Mouse (Mus musculus) heart, embryonic 13.5 days (tissue): ENCODE measurements around the gene Fcer1g. TPM values are rescaled to one million over a fixed set of nuclear protein-coding genes. Genes with fewer than 3 reads are reported as not detected.
"Not testable (repeated sequence)": the region's sequence is repeated elsewhere in the genome, so short reads cannot be mapped to it uniquely, and the experiment has no call there.

ENCODE experiments used
- ATAC-seq: fragments of 200-750 bp; cut with Nextera tagmentation; 2 replicates; pipeline ENCODE4 v1.8.0; 2017; ENCODE audit warnings: moderate TSS enrichment; ENCODE audit not compliant: insufficient number of reproducible peaks, low FRiP score, low TSS enrichment; ENCODE audit errors: extremely low read depth
- H3K27ac ChIP-seq: fragments of 300-500 bp; sonication (generic); replicated peaks from 2 replicates; pipeline ENCODE4 v1.5.1; 2015; ENCODE audit warnings: moderate library complexity, mild to moderate bottlenecking, inconsistent platforms
- H3K27me3 ChIP-seq: fragments of 300-500 bp; sonication (generic); replicated peaks from 2 replicates; pipeline ENCODE4 v1.6.1; 2015; ENCODE audit warnings: mild to moderate bottlenecking, inconsistent platforms
- H3K36me3 ChIP-seq: fragments of 300-500 bp; sonication (generic); 2 replicates; pipeline ENCODE4 v1.6.1; 2015; ENCODE audit warnings: mild to moderate bottlenecking, inconsistent platforms
- H3K4me1 ChIP-seq: fragments of 300-500 bp; sonication (generic); 2 replicates; pipeline ENCODE4 v1.6.1; 2015; ENCODE audit warnings: inconsistent platforms
- H3K4me2 ChIP-seq: fragments of 300-500 bp; sonication (generic); 2 replicates; pipeline ENCODE4 v1.6.1; 2015; ENCODE audit warnings: inconsistent platforms, mild to moderate bottlenecking, moderate library complexity
- H3K4me3 ChIP-seq: fragments of 300-500 bp; sonication (generic); 2 replicates; pipeline ENCODE4 v1.5.1; 2015; ENCODE audit warnings: moderate library complexity, mild to moderate bottlenecking, inconsistent platforms
- H3K9ac ChIP-seq: fragments of 300-500 bp; sonication (generic); 2 replicates; pipeline ENCODE4 v1.6.1; 2015; ENCODE audit warnings: inconsistent platforms, mild to moderate bottlenecking, moderate library complexity
- H3K9me3 ChIP-seq: fragments of 300-500 bp; sonication (generic); 2 replicates; pipeline ENCODE4 v1.6.1; 2016; ENCODE audit warnings: inconsistent platforms
- WGBS: fragments of 180-500 bp; shearing (Covaris S2); methylation state at CpG from one replicate; pipeline ENCODE4 v1.1.7; 2015; ENCODE audit warnings: mixed read lengths; 5-methylcytosine and 5-hydroxymethylcytosine counted together
- polyA plus RNA-seq: library from polyadenylated mRNA; unstranded; fragments of >200 nt; fragmentation: Nextera tagmentation; extraction: Ambion mirVana; gene quantifications from 2 replicates; pipeline ENCODE4 v1.2.1, GENCODE M21; 2015

Fcer1g gene
- polyA plus RNA-seq, 1 experiment from 2014 or later: 33.1 TPM

DNA sequence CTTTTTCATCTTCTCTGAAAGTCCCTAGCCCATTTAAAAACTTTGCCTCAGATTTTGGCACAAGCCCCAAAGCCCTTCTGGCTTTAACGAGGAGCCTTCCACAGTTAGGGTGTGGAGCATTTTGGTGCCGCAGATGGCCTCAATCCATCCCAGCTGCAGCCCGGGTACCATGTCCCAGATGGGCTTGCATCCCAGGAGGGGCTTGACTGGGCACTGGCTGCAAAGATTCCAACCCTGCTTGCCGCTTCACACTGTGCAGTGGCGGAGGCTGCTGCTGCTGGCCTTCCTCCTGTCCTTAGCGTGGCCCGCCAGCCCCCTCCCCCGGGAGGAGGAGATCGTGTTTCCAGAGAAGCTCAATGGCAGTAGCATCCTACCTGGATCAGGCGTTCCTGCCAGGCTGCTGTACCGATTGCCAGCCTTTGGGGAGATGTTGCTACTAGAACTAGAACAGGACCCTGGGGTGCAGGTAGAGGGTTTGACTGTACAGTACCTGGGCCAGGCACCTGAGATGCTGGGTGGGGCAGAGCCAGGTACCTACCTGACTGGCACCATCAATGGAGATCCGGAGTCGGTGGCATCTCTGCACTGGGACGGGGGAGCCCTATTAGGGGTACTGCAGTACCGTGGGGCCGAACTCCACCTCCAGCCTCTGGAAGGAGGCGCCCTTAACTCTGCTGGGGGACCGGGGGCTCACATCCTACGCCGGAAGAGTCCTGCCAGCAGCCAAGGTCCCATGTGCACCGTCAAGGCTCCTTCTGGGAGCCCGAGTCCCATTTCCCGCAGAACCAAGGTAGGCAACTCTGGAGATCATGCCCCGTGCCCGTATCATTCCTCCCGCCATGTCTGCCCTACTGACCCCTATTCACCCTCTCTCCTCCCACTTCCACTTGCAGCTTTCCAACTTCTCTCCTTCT lies 16.8 kb upstream of the Fcer1g start, which contains the start of gene Ndufs2:
Gene Ndufs2 (minus strand): TSS at position 709 of the 914 bp plus-strand sequence.
- no peak for ATAC-seq
- WGBS: 22% methylated on average over 26 of the region's 26 CpGs
- H3K4me1 ChIP-seq: peaks cover 56% of the 10 kb centered on the region
- peak within 1 kb of the TSS; percentile 59 for H3K4me2 ChIP-seq
- 0 out of 2 replicates have a peak, but pooled peaks cover 4% of the 10 kb centered on the region for H3K36me3 ChIP-seq
- no peaks in the 10 kb centered on the region for H3K9me3 ChIP-seq
- H3K27me3 ChIP-seq: peaks cover 10% of the 10 kb centered on the region; the same call in 1 of the 2 replicates
- peak within 1 kb of the TSS; percentile 42 for H3K4me3 ChIP-seq
- peak within 1 kb of the TSS; percentile 67 for H3K9ac ChIP-seq
- H3K27ac ChIP-seq: peak within 1 kb of the TSS; percentile 72

DNA sequence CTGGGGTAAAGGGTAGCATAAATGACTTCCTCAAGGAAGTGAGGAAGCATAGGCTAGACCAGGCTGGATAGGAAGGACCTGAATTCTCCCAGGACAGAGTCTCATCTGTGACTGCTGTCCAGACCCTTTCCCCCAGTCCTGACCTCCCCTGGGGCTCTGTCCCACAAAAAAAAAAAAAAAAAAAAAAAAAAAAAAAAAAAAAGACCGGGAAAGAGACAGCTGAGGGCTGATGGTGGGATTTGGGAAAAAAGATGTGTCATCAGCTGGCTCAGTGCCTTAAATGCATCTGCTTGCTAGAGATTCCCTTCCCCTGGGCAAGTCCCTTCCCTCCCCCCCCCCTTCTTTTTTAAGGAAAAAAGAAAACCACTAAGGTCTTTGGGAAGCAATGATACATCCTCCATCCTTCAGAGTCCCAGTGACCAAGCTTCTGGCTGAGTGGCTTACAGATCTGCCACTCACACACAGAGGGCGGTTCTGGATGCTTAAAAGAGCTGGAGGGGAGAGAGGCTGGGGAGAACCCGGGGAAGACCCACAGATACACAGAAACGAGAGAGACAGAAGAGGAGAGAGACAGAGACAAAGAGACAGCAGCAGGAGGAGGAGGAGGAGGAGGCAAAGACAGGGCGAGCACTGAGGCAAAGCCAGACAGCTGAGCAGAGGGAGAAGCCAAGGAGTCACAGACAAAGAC lies 15.9 kb upstream of the Fcer1g start, which contains the start of gene Adamts4:
Gene Adamts4 (plus strand): TSS at position 509 of the 688 bp plus-strand sequence.
- 22% methylated on average over 5 of the region's 5 CpGs for WGBS
- Histone ChIP-seq H3K4me2 (peak within 1 kb of the TSS; percentile 59), H3K27me3 (peaks cover 10% of the 10 kb centered on the region; the same call in 1 of the 2 replicates), H3K4me1 (peaks cover 63% of the 10 kb centered on the region), H3K9me3 (no peaks in the 10 kb centered on the region), H3K9ac (peak within 1 kb of the TSS; percentile 67), H3K36me3 (peaks cover 11% of the 10 kb centered on the region), H3K4me3 (peak within 1 kb of the TSS; percentile 42), H3K27ac (peak within 1 kb of the TSS; percentile 93)
- no peak for ATAC-seq

DNA sequence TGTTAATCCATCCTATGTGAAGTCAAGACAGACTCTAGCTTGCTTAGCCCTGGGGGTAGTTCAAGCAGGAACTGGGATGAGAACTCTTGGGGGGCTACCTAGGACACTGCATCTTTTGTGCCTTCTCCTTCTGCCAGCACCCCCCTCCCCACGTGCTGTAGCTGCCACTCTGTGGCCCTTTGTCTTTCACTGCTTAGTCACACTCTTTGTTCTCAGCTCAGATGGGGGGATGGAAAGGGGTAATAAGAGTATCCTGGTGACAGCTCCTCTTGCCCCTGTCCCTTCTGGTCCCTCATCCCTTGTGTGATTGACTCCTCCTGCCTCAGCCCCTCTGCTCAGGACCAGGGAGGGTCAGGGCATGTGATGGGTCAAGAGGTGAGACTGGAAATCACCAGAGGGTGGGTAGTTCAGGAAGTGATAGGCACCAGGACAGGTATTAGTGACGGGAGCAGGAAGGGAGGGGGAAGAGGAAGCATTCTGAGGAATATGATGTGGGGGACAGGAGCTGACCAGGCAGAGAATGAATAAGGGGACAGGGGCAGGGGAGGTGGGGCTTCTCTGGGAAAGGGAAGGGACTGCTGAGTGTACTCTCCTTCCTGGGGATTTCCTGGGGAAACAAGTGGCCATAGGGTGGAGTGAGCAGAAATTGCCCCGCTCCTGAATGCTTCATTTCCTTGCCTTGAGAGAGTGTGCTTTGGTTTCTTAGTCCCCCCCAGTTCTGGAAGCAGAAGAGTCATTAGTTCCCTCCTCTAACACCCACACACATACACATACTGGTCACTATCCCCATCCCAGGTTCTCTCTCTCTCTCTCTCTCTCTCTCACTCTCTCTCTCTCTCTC lies 14.4 kb upstream of the Fcer1g start:
- H3K27ac ChIP-seq: peak overlapping the region; percentile 93
- H3K36me3 ChIP-seq: peaks cover 20% of the 10 kb centered on the region
- no peak overlapping the region for H3K4me3 ChIP-seq
- H3K4me2 ChIP-seq: peak overlapping the region; percentile 84; the same call in 1 of the 2 replicates
- peaks cover 71% of the 10 kb centered on the region for H3K4me1 ChIP-seq
- no peak for ATAC-seq
- H3K27me3 ChIP-seq: peaks cover 10% of the 10 kb centered on the region; the same call in 1 of the 2 replicates
- H3K9me3 ChIP-seq: no peaks in the 10 kb centered on the region
- H3K9ac ChIP-seq: no peak overlapping the region
- WGBS: 53% methylated on average over 3 of the region's 3 CpGs

DNA sequence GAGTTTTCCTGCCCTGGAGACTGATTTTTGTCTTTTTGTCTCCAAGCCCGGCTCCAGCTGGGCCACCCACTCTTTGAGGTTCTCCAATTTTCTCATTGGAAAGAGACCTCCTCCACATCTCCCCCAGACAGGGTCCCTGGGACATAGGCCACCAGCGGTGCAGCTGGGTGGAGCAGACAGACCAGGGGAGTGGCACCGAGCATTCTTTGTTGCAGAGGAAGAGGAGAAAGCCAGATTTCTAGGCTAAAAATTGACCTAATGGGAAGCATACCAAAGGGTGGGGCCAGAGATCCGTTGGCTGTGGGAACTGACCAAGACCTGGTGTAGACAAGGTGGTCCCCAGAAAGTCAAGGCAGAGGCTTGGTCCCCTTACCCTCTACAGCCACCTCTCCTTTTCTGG lies 13.8 kb upstream of the Fcer1g start:
- no peaks in the 10 kb centered on the region for H3K9me3 ChIP-seq
- 28% methylated on average over 4 of the region's 4 CpGs for WGBS
- H3K4me1 ChIP-seq: peaks cover 71% of the 10 kb centered on the region
- peak overlapping the region; percentile 83 for H3K4me3 ChIP-seq
- peak overlapping the region; percentile 82 for H3K9ac ChIP-seq
- H3K36me3 ChIP-seq: peaks cover 27% of the 10 kb centered on the region
- H3K4me2 ChIP-seq: peak overlapping the region; percentile 84
- peaks cover 8% of the 10 kb centered on the region; the same call in 1 of the 2 replicates for H3K27me3 ChIP-seq
- H3K27ac ChIP-seq: peak overlapping the region; percentile 93
- ATAC-seq: no peak

DNA sequence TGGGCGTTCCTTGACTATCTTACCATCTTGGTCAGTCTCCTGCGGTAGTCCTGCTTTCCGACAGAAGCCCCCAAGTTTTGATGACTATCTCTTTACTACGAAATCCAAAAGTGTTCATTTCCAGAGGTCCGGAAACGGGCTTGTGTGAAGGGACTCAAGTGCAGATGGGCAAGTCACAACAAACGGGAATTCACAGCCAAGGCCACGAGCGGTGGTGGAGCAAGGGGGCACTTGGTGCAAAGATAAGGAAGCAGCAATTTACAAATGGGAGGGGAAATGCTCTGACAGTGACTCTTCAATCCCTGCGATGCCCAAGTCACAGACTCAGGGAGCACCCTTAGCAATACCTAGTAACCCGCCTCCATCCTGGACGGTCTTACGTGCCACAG lies 13.3 kb upstream of the Fcer1g start:
- Histone ChIP-seq H3K9ac (peak overlapping the region; percentile 82), H3K27ac (peak overlapping the region; percentile 93), H3K9me3 (no peaks in the 10 kb centered on the region), H3K36me3 (peaks cover 32% of the 10 kb centered on the region), H3K4me3 (peak overlapping the region; percentile 83), H3K4me2 (peak overlapping the region; percentile 84), H3K4me1 (peaks cover 67% of the 10 kb centered on the region), H3K27me3 (0 out of 2 replicates have a peak, but pooled peaks cover 6% of the 10 kb centered on the region)
- WGBS: 8% methylated on average over 13 of the region's 13 CpGs
- no peak for ATAC-seq

DNA sequence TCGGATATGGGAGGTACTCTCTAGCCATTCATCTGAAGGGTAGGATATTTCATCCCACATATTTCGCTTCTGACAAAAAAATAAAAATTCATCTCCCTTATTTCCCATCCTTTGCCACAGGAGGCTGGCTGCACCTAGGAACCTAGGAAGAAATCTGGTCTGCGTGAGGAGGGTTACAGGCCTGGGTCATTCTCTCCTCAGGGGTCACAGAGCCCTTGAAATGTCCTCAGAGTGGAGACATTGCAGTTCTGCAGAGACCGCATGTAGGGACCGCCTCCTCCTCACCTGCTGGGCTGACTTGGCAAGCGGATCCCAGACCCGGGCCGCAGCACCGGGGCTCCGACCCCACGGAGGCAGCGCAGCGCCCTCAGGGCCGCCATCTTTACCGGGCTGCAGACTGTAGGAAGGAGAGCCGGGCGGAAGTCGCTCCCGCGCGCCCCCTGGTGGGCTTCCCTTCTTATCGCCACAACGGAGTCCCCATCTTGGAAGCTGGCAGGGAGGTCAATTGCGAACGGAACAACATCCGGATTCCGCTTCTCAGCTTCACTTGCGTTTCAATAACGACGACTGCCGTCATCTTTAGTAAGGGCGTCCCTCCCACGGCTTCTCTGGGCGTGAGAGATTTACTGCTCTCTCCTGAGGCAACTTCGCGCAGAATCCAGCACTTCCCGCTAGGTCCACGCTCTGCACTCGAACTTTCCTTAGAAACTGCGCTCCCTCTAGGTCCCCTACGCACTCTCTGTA lies 12.7 kb upstream of the Fcer1g start:
- H3K4me2 ChIP-seq: peak overlapping the region; percentile 84
- peak overlapping the region; percentile 95 for H3K9ac ChIP-seq
- H3K4me1 ChIP-seq: peaks cover 62% of the 10 kb centered on the region
- peak overlapping the region; percentile 83 for H3K4me3 ChIP-seq
- H3K27ac ChIP-seq: peak overlapping the region; percentile 93
- H3K36me3 ChIP-seq: peaks cover 37% of the 10 kb centered on the region
- peak; percentile 78 for ATAC-seq
- H3K27me3 ChIP-seq: 0 out of 2 replicates have a peak, but pooled peaks cover 6% of the 10 kb centered on the region
- WGBS: under 1% methylated on average over 41 of the region's 41 CpGs
- H3K9me3 ChIP-seq: no peaks in the 10 kb centered on the region

DNA sequence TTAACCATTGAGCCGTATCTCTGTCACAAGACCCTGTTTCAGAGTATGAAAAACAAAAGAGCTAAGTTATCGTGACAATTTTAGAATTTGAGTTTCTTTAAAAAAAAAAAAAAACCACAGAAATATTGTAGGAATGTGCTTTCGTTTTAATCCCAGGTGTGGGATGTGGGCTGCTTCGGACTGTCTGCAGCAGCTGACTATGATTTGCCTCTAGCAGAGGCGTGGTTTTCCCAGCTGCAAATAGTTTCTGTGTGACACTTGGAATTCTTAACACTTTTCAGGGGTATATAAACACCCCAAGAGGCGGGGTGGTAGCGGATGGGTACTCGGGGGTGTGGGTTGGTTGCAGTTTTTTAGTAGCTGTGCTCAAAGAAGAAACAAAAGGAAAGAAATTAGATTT lies 11.2 kb upstream of the Fcer1g start:
- no peak for ATAC-seq
- Histone ChIP-seq H3K9me3 (no peaks in the 10 kb centered on the region), H3K4me2 (peak overlapping the region; percentile 84), H3K9ac (peak overlapping the region; percentile 95), H3K27ac (no peak overlapping the region), H3K4me3 (peak overlapping the region; percentile 83; the same call in 1 of the 2 replicates), H3K27me3 (no peaks in the 10 kb centered on the region), H3K36me3 (peaks cover 52% of the 10 kb centered on the region), H3K4me1 (peaks cover 47% of the 10 kb centered on the region)
- 80% methylated on average over 8 of the region's 8 CpGs for WGBS

DNA sequence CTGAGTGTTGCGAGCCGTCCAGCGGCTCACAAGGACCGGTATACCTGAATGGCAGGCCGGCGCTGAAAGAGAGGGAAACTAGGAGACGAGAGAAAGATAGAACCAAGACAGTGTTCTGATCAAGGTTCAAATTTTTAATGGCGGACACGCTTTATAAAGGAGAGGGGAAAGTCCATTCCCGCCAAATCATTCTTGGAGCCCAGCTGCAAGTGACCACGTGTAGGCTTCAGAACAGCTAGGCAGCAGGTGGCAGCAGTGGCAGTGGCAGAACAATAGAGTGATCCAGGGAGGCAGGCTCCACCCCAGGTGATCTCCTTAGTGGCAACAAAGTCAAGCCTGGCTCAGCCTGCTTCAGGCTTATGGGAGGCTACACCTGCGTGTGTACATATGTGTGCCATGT lies 7.8 kb upstream of the Fcer1g start:
- Histone ChIP-seq H3K36me3 (peaks cover 87% of the 10 kb centered on the region), H3K4me1 (peaks cover 20% of the 10 kb centered on the region)
- 88% methylated on average over 12 of the region's 12 CpGs for WGBS
- not testable (repeated sequence) for H3K9me3 ChIP-seq, H3K27ac ChIP-seq, H3K4me3 ChIP-seq, ATAC-seq, H3K9ac ChIP-seq, H3K27me3 ChIP-seq, H3K4me2 ChIP-seq

DNA sequence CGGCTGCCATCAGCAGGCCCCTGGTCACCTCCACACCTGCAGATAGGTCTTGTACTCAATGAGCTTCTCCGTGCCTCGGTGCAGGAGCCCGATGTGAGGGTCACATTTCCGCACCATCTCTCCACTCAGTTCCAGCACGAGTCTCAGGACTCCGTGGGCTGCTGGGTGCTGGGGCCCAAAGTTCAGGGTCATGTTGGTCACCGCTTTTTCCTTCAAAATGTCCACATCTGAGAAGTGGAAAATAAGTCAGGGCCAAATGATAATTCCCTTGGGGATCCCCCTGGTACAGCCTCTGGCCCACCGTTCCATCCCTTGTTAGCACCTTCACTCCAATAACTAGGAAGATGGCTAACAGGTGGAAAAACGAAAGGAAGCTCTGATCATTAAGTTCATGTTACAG lies 6.7 kb upstream of the Fcer1g start:
- Histone ChIP-seq H3K9ac (no peak overlapping the region), H3K4me3 (no peak overlapping the region), H3K4me1 (peaks cover 20% of the 10 kb centered on the region), H3K9me3 (no peaks in the 10 kb centered on the region), H3K4me2 (no peak overlapping the region), H3K27me3 (no peaks in the 10 kb centered on the region), H3K36me3 (peaks cover 97% of the 10 kb centered on the region), H3K27ac (no peak overlapping the region)
- ATAC-seq: no peak
- WGBS: 89% methylated on average over 10 of the region's 10 CpGs
